Comparison of ENCODE assay signal across 11 mouse cellular contexts in genomic region chr16:45098886-45099210, GRCm38 (mm10). TPM values are rescaled to one million over a fixed set of nuclear protein-coding genes. Genes with fewer than 3 reads are reported as not detected.
DNase-seq lines count a peak whose midpoint lies in the region; ATAC-seq and TF ChIP-seq lines count a peak whose summit lies in the region.
"Had no signal": no experiment of that assay in that cellular context is flagged by ENCODE, and none has a peak within 500 bp of the region (broad histone marks: within the 10 kb centered on the region; RNA-seq: fewer than 3 reads in every experiment).

No protein-coding gene starts in this region.

- DNase-seq in forebrain, embryonic 10.5 days (ENCODE audit: extremely low spot score, low spot score), result no peak
- DNase-seq in kidney, postnatal 4 days, result no peak
- DNase-seq in cerebellum, postnatal 36 days, result no peak
- DNase-seq in gastrocnemius, adult 18-20 months (ENCODE audit: low spot score), result no peak
- DNase-seq: adrenal gland, postnatal 36 days; cerebellum, postnatal 14 days had no signal

- peaks cover 7% of the 10 kb centered on the region for H3K4me1 ChIP-seq in forebrain, embryonic 12.5 days
- H3K4me1 ChIP-seq in forebrain, embryonic 10.5 days, result peaks cover 24% of the 10 kb centered on the region
- peaks cover 64% of the 10 kb centered on the region for H3K4me1 ChIP-seq in kidney, embryonic 15.5 days
- H3K4me1 ChIP-seq in embryonic facial prominence, embryonic 15.5 days, result peaks cover 10% of the 10 kb centered on the region

- no peak overlapping the region for H3ac ChIP-seq in myocyte (ENCODE audit: control insufficient read depth, insufficient read length)

- no peak overlapping the region for H3K9ac ChIP-seq in forebrain, embryonic 12.5 days
- H3K9ac ChIP-seq in kidney, embryonic 15.5 days, result no peak overlapping the region
- no peak overlapping the region for H3K9ac ChIP-seq in embryonic facial prominence, embryonic 15.5 days

- TF ChIP-seq POLR2A in myocyte (IDR thresholded peaks at IDR 0.05; ENCODE audit: insufficient read length, low read depth), result no peak

- no peak for ATAC-seq in forebrain, embryonic 12.5 days (ENCODE audit: low FRiP score)
- ATAC-seq in kidney, embryonic 15.5 days (replicated peaks; ENCODE audit: low FRiP score), result no peak
- ATAC-seq in embryonic facial prominence, embryonic 15.5 days (ENCODE audit: insufficient number of reproducible peaks, low FRiP score, low TSS enrichment, low read depth), result no peak

- WGBS in forebrain, embryonic 12.5 days, result 67% methylated on average over 6 of the region's 6 CpGs
- 82% methylated on average over 6 of the region's 6 CpGs for WGBS in forebrain, embryonic 10.5 days
- 27% methylated on average over 6 of the region's 6 CpGs for WGBS in kidney, embryonic 15.5 days
- WGBS in embryonic facial prominence, embryonic 15.5 days, result 58% methylated on average over 6 of the region's 6 CpGs

- 0 out of 2 replicates have a peak overlapping the region, but pooled peaks have one; percentile 36 for H3K27ac ChIP-seq in forebrain, embryonic 12.5 days
- no peak overlapping the region for H3K27ac ChIP-seq in forebrain, embryonic 10.5 days
- H3K27ac ChIP-seq in kidney, embryonic 15.5 days, result peak overlapping the region; percentile 73
- no peak overlapping the region for H3K27ac ChIP-seq in embryonic facial prominence, embryonic 15.5 days (replicated peaks)

- H3K27me3 ChIP-seq in forebrain, embryonic 12.5 days, result peaks cover 4% of the 10 kb centered on the region; the same call in 1 of the 2 replicates
- H3K27me3 ChIP-seq in forebrain, embryonic 10.5 days (ENCODE audit: poor library complexity, severe bottlenecking), result no peaks in the 10 kb centered on the region
- no peaks in the 10 kb centered on the region for H3K27me3 ChIP-seq in kidney, embryonic 15.5 days
- no peaks in the 10 kb centered on the region for H3K27me3 ChIP-seq in embryonic facial prominence, embryonic 15.5 days
- H3K27me3 ChIP-seq in myocyte (ENCODE audit: control insufficient read depth, insufficient read depth, insufficient read length), result no peaks in the 10 kb centered on the region

- no peak overlapping the region for H3K4me3 ChIP-seq in forebrain, embryonic 12.5 days (replicated peaks)
- no peak overlapping the region for H3K4me3 ChIP-seq in forebrain, embryonic 10.5 days
- H3K4me3 ChIP-seq in kidney, embryonic 15.5 days (replicated peaks), result peak overlapping the region; percentile 54
- H3K4me3 ChIP-seq in embryonic facial prominence, embryonic 15.5 days (replicated peaks), result no peak overlapping the region
- no peak overlapping the region for H3K4me3 ChIP-seq in myocyte

- H3K36me3 ChIP-seq in forebrain, embryonic 12.5 days (replicated peaks), result no peaks in the 10 kb centered on the region
- no peaks in the 10 kb centered on the region for H3K36me3 ChIP-seq in forebrain, embryonic 10.5 days (replicated peaks)
- H3K36me3 ChIP-seq in kidney, embryonic 15.5 days, result no peaks in the 10 kb centered on the region
- no peaks in the 10 kb centered on the region for H3K36me3 ChIP-seq in embryonic facial prominence, embryonic 15.5 days
- H3K36me3 ChIP-seq in myocyte (ENCODE audit: control insufficient read depth, insufficient read depth), result no peaks in the 10 kb centered on the region

- H3K79me2 ChIP-seq in myocyte (ENCODE audit: control insufficient read depth, insufficient read depth), result peaks cover 15% of the 10 kb centered on the region

- no peaks in the 10 kb centered on the region for H3K9me3 ChIP-seq in forebrain, embryonic 12.5 days
- H3K9me3 ChIP-seq in forebrain, embryonic 10.5 days, result no peaks in the 10 kb centered on the region
- no peaks in the 10 kb centered on the region for H3K9me3 ChIP-seq in kidney, embryonic 15.5 days (replicated peaks)
- H3K9me3 ChIP-seq in embryonic facial prominence, embryonic 15.5 days (replicated peaks), result no peaks in the 10 kb centered on the region

- no peak overlapping the region for H3K4me2 ChIP-seq in forebrain, embryonic 12.5 days
- H3K4me2 ChIP-seq in kidney, embryonic 15.5 days, result peak overlapping the region; percentile 75
- H3K4me2 ChIP-seq in embryonic facial prominence, embryonic 15.5 days (replicated peaks), result peak overlapping the region; percentile 24
- peak overlapping the region; percentile 37 for H3K4me2 ChIP-seq in myocyte (ENCODE audit: low read depth)

TF ChIP-seq in myocyte, 11 proteins besides CTCF, POLR2A, EP300 and RAD21:
- TF ChIP-seq MYOD1 (IDR thresholded peaks at IDR 0.05; ENCODE audit: control insufficient read depth in 1 of 3, insufficient read length in 2 of 3, low read depth in 2 of 3) (no peak), REST (IDR thresholded peaks at IDR 0.05; ENCODE audit: insufficient read depth, insufficient read length) (no peak), MYOG (IDR thresholded peaks at IDR 0.05; ENCODE audit: control insufficient read depth in 1 of 3, insufficient read depth in 1 of 3, insufficient read length in 2 of 3, low read depth in 2 of 3) (no peak), SRF (IDR thresholded peaks at IDR 0.05; ENCODE audit: control insufficient read depth, insufficient read length, low read depth) (no peak), TCF12 (IDR thresholded peaks at IDR 0.05; ENCODE audit: insufficient read depth, poor library complexity, severe bottlenecking) (no peak), MAX (IDR thresholded peaks at IDR 0.05; ENCODE audit: low read depth) (no peak), CEBPB (IDR thresholded peaks at IDR 0.05; ENCODE audit: insufficient read depth, poor library complexity, severe bottlenecking) (no peak), POLR2AphosphoS2 (IDR thresholded peaks at IDR 0.05; ENCODE audit: insufficient read length, low read depth) (no peak)
TF ChIP-seq in myocyte: peak in this region for 0.

RNA-seq across cellular contexts. Expression of gene Ccdc80, which starts 5.6 kb away (rescaled TPM):
- polyA plus RNA-seq in forebrain, embryonic 12.5 days (2016; fragmentation: Nextera tagmentation; extraction: Ambion mirVana), result 9.8 and 10.9 TPM in 2 replicates
- polyA plus RNA-seq in forebrain, embryonic 10.5 days (2016; fragmentation: Nextera tagmentation; extraction: Ambion mirVana), result 11.7 and 14.0 TPM in 2 replicates
- polyA plus RNA-seq in kidney, embryonic 15.5 days (2015; fragmentation: Nextera tagmentation; extraction: Ambion mirVana), result 102 and 118 TPM in 2 replicates
- 75.7 and 76.0 TPM in 2 replicates for polyA plus RNA-seq in embryonic facial prominence, embryonic 15.5 days (2015; fragmentation: Nextera tagmentation; extraction: Ambion mirVana)
- 21.7 TPM for polyA plus RNA-seq in myocyte (2012; fragmentation: generic; extraction: Trizol)
- 10 to 100 TPM; 13.2 to 26.4 TPM for total RNA-seq in gastrocnemius, adult 18-20 months (2021)
- total RNA-seq: megakaryocyte-erythroid progenitor cell, adult 5-6 weeks had no signal

RNA-seq across cellular contexts. Expression of gene Slc35a5, which starts 59.7 kb away (rescaled TPM):
- polyA plus RNA-seq in forebrain, embryonic 12.5 days (2016; fragmentation: Nextera tagmentation; extraction: Ambion mirVana), result 20.5 and 22.0 TPM in 2 replicates
- polyA plus RNA-seq in forebrain, embryonic 10.5 days (2016; fragmentation: Nextera tagmentation; extraction: Ambion mirVana), result 10.1 and 12.0 TPM in 2 replicates
- polyA plus RNA-seq in kidney, embryonic 15.5 days (2015; fragmentation: Nextera tagmentation; extraction: Ambion mirVana), result 19.9 and 21.3 TPM in 2 replicates
- 16.8 and 17.0 TPM in 2 replicates for polyA plus RNA-seq in embryonic facial prominence, embryonic 15.5 days (2015; fragmentation: Nextera tagmentation; extraction: Ambion mirVana)
- polyA plus RNA-seq in myocyte (2012; fragmentation: generic; extraction: Trizol), result 2.5 TPM
- 1 to 10 TPM; 2.4 to 3.5 TPM for total RNA-seq in gastrocnemius, adult 18-20 months (2021)

RNA-seq across cellular contexts. Expression of gene Atg3, which starts 59.7 kb away (rescaled TPM):
- 38.9 and 43.1 TPM in 2 replicates for polyA plus RNA-seq in forebrain, embryonic 12.5 days (2016; fragmentation: Nextera tagmentation; extraction: Ambion mirVana)
- 33.3 and 34.6 TPM in 2 replicates for polyA plus RNA-seq in forebrain, embryonic 10.5 days (2016; fragmentation: Nextera tagmentation; extraction: Ambion mirVana)
- 32.8 and 33.9 TPM in 2 replicates for polyA plus RNA-seq in kidney, embryonic 15.5 days (2015; fragmentation: Nextera tagmentation; extraction: Ambion mirVana)
- polyA plus RNA-seq in embryonic facial prominence, embryonic 15.5 days (2015; fragmentation: Nextera tagmentation; extraction: Ambion mirVana), result 39.0 and 42.4 TPM in 2 replicates
- polyA plus RNA-seq in myocyte (2012; fragmentation: generic; extraction: Trizol), result 19.2 TPM
- 10 to 100 TPM; 19.8 to 26.0 TPM for total RNA-seq in gastrocnemius, adult 18-20 months (2021)

Comparison
In these comparisons a context has a peak if more than half of its experiments do, and no peak if none do; other contexts are left out.
1. H3K27ac ChIP-seq: peak in forebrain, embryonic 12.5 days (single experiment) and kidney, embryonic 15.5 days (single experiment); none in forebrain, embryonic 10.5 days (single experiment) and embryonic facial prominence, embryonic 15.5 days (single experiment).